Mouse (Mus musculus) lung, embryonic 14.5 days (tissue): ENCODE results near the gene Zfp277. TPM values are rescaled to one million over a fixed set of nuclear protein-coding genes. Genes with fewer than 3 reads are reported as not detected.

ENCODE experiments used
- ATAC-seq: fragments of 200-750 bp; cut with Nextera tagmentation; 2 replicates; pipeline ENCODE4 v1.8.0; 2017; ENCODE audit warnings: mild to moderate bottlenecking, moderate TSS enrichment, moderate library complexity; ENCODE audit not compliant: insufficient read depth
- DNase-seq: peaks from one replicate; pipeline ENCODE4 v3.0.0-alpha.2; 2015
- H3K27ac ChIP-seq: fragments of 300-500 bp; sonication (generic); 2 replicates; pipeline ENCODE4 v1.5.1; 2014; ENCODE audit warnings: low read depth, mild to moderate bottlenecking, moderate library complexity
- H3K27me3 ChIP-seq: fragments of 300-500 bp; sonication (generic); 2 replicates; pipeline ENCODE4 v1.6.1; 2014; ENCODE audit warnings: low read length, control low read depth; ENCODE audit not compliant: insufficient read depth
- H3K36me3 ChIP-seq: fragments of 300-500 bp; sonication (generic); 2 replicates; pipeline ENCODE4 v1.6.1; 2014; ENCODE audit warnings: control low read depth; ENCODE audit not compliant: insufficient read depth
- H3K4me1 ChIP-seq: fragments of 300-500 bp; sonication (generic); 2 replicates; pipeline ENCODE4 v1.6.1; 2014; ENCODE audit warnings: antibody characterized with exemption, control low read depth; ENCODE audit not compliant: insufficient read depth
- H3K4me2 ChIP-seq: fragments of 300-500 bp; sonication (generic); 2 replicates; pipeline ENCODE4 v1.6.1; 2014; ENCODE audit warnings: mild to moderate bottlenecking
- H3K4me3 ChIP-seq: fragments of 300-500 bp; sonication (generic); 2 replicates; pipeline ENCODE4 v1.5.1; 2014; ENCODE audit warnings: low read depth, low read length
- H3K9ac ChIP-seq: fragments of 300-500 bp; sonication (generic); 2 replicates; pipeline ENCODE4 v1.6.1; 2014
- H3K9me3 ChIP-seq: fragments of 300-500 bp; sonication (generic); 2 replicates; pipeline ENCODE4 v1.6.1; 2016; ENCODE audit warnings: low read depth, low read length, control low read depth
- CTCF ChIP-seq: IDR thresholded peaks from 2 replicates; pipeline ENCODE4 v1.5.1; 2016; ENCODE audit warnings: antibody characterized with exemption, low read depth
- WGBS: fragments of 180-500 bp; shearing (Covaris S2); extraction: QIAGEN DNeasy Blood & Tissue Kit; methylation state at CpG from one replicate; pipeline ENCODE4 v1.1.7; 2014; 5-methylcytosine and 5-hydroxymethylcytosine counted together
- polyA plus RNA-seq: library from polyadenylated mRNA; unstranded; fragments of >200 nt; fragmentation: Nextera tagmentation; extraction: Ambion mirVana; gene quantifications from 2 replicates; pipeline ENCODE4 v1.2.1, GENCODE M21; 2014

The Zfp277 gene
- polyA plus RNA-seq, result 45.5 and 46.7 TPM in 2 replicates

DNA sequence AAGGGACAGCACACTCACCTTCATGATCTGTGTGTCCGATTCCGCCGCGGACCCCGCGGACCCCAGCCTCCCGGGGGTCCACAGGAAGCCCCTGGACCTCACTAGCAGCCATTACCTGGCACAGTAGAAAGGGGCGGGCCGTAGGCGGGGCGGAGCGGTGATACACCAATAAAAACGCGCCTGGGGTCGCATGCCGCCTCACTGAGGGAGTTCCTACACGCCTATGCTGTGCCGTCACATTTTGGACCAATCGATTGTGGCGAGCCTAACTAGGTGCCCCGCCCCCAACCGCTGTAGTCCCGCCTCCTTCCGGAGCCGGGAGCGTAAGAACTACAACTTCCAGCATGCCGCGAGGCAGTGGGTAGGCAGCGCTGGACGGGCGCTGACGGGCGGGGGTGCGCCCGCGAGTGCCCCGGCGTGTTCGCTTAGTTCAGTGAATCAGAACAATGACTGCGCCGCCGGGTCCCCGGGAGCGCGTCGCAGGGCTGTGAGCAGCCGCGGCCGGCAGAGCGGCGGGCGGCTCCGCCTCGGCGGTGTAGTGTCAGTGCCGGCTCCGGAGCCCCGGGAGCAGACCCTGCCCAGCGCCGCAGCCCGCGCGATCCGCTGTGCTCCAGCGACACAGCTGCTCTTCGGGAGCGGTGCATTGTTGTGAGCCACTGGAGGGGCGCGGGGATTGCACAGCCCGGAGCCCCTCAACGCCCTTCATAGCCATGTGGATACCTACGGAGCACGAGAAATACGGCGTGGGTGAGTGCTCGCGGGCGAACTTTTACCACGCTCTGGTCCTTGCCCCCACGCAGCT, at the start of gene Zfp277, which contains the start of gene Dock4:
TSS of gene Zfp277 (minus strand) at position 255 of the 802 bp plus-strand sequence.
TSS of gene Dock4 (plus strand) at position 305 of the 802 bp plus-strand sequence.
- under 1% methylated on average over 78 of the region's 80 CpGs for WGBS
- peak; percentile 99 for ATAC-seq
- no peak for TF ChIP-seq CTCF

DNA sequence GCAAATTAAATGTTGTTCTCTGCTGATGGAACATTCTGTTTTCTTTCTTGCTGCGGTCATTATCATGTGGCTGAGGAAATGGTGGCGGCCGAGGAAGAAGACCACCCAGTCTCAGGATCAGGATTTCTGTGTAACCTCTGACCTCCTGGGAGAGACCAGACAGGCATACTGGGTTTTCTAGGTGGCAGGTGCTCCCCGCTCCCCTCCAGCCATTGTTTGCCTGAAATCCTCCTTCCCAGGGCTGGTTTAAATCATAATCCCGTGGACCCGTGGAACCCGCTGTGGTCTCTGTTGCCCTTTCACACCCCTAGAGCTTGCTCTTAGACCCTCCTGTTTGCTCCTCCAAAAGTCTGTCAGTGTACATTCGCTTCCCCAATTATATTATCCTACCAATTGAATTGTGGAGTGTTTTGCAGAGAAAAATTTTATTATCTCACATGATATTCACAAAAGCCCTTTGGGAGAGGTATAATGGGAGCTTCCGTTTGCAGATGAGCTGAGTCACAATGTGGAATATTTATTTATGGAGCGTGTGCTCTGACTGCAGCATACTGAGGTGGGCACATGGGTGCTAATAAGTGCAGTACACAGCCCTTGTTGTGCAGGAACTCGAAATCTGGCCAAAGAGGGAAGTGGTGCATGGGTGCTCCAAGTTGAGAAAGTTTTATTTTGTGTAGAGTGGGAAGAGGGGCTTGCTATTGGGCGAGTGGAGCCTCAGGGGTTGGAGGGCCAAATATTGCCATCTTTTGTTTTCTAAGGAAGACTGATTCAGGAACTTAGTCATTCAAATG, 40.5 kb upstream of the Zfp277 start:
- DNase-seq, result no peak
- Histone ChIP-seq H3K36me3 (no peaks in the 10 kb centered on the region), H3K9me3 (no peaks in the 10 kb centered on the region), H3K4me3 (no peak overlapping the region), H3K9ac (no peak overlapping the region), H3K4me2 (no peak overlapping the region), H3K27me3 (no peaks in the 10 kb centered on the region), H3K4me1 (0 out of 2 replicates have a peak, but pooled peaks cover 9% of the 10 kb centered on the region), H3K27ac (no peak overlapping the region)
- 62% methylated on average over 12 of the region's 12 CpGs for WGBS
- no peak for TF ChIP-seq CTCF
- no peak for ATAC-seq

More for the DNA sequence above, at the start of gene Zfp277, which contains the start of gene Dock4:
- peak within 1 kb of the TSS; percentile 88 for H3K4me2 ChIP-seq
- H3K27ac ChIP-seq, result peak within 1 kb of the TSS; percentile 77; the same call in 1 of the 2 replicates
- peak within 1 kb of the TSS; percentile 83 for H3K4me3 ChIP-seq
- peak within 1 kb of the TSS; percentile 79 for H3K9ac ChIP-seq
- peaks cover 11% of the 10 kb centered on the region for H3K4me1 ChIP-seq
- no peaks in the 10 kb centered on the region for H3K27me3 ChIP-seq
- DNase-seq, result peak; percentile 100
- H3K9me3 ChIP-seq, result no peaks in the 10 kb centered on the region
- H3K36me3 ChIP-seq, result no peaks in the 10 kb centered on the region

DNA sequence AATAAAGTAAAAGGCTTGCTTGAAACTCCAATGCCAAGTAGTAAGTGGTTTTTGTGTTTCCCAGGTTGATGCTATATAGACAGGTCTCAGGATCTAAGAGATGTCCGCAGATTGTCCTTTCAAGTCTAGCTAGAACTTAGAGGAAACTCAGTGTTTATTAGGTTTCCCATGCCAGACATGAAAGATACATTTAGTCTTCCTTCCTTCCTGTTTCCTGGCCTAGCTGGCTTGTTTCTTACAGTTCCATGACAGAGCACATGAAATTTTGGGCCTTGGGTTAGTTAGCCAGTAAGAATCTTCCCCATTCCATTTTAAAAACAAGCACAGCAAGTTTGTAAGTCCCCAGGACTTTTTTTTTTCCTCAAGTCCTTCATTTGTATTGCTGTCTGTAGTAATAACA, 39.5 kb upstream of the Zfp277 start:
- no peaks in the 10 kb centered on the region for H3K36me3 ChIP-seq
- 73% methylated on average over 1 of the region's 1 CpGs for WGBS
- no peak overlapping the region for H3K27ac ChIP-seq
- TF ChIP-seq CTCF, result no peak
- H3K4me1 ChIP-seq, result 0 out of 2 replicates have a peak, but pooled peaks cover 9% of the 10 kb centered on the region
- no peak overlapping the region for H3K4me3 ChIP-seq
- DNase-seq (peak; percentile 51), ATAC-seq (no peak)
- H3K9ac ChIP-seq, result no peak overlapping the region
- H3K9me3 ChIP-seq, result no peaks in the 10 kb centered on the region
- H3K4me2 ChIP-seq, result no peak overlapping the region
- no peaks in the 10 kb centered on the region for H3K27me3 ChIP-seq

DNA sequence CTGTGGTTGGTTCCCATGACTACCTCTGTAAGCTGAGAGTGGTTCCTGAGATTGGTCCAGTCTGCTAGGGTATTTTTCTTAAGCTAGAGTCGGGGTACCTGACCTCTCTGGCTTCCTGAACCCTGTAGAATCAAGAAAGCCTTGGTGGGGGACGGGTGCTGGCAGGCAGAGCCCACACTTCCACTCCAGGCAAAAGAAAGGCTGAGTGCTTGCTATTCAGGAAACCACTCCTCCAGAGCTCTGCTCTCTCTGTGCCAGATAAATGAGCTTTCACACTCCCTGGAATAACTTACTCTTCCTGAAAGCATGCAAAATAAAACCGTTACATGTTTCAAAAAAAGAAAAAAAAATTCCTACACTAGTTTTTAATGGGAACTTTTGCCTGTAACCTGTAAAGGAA, 38.5 kb upstream of the Zfp277 start:
- no peak for TF ChIP-seq CTCF
- Histone ChIP-seq H3K27me3 (no peaks in the 10 kb centered on the region), H3K4me2 (no peak overlapping the region; the same call in 1 of the 2 replicates), H3K27ac (no peak overlapping the region), H3K4me1 (0 out of 2 replicates have a peak, but pooled peaks cover 9% of the 10 kb centered on the region), H3K36me3 (no peaks in the 10 kb centered on the region), H3K9me3 (no peaks in the 10 kb centered on the region), H3K4me3 (no peak overlapping the region), H3K9ac (no peak overlapping the region)
- 5% methylated on average over 3 of the region's 3 CpGs for WGBS
- peak; percentile 52; the same call in 1 of the 2 replicates for ATAC-seq
- peak; percentile 45 for DNase-seq

DNA sequence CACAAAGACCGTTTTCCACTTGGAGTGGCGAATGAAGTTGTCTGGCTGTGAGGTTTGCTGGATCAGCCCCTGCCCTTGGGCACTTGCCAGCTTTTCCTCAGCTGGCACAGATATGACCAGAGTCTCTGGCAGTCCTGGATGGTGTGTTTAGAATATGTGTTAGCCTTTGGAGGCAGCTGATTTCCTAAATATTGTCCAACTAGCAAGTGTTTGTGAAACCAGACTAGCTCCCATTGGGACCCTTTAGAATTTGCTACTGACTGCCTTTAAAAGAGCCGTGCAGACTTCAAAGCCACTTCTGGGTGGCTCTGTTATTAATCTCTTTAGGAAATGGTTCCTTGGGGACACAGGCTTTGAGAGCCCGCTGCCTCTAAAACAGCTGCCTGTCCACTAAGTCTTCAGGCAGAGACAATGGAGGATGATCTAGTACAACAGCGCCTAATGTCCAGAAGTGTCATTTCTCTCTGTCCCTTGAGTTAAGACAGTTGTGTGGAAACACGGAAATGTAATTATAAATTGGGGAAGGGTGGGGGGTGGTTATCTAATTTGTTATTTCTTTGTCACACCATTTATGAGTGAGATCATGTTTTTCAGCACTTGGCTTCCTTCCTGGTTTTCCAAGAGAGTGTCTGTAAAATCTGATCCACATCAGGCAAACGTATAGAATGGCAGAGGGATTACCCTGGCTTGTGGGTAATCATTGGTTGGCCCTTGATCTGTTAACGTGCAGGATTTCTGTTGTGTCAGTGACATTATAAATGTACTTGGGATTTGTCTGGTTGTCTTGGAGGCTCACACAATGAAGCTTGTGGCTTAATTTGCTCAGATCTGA, 32.1 kb upstream of the Zfp277 start:
- Histone ChIP-seq H3K4me1 (peaks cover 18% of the 10 kb centered on the region), H3K36me3 (no peaks in the 10 kb centered on the region), H3K9ac (no peak overlapping the region), H3K4me2 (0 out of 2 replicates have a peak overlapping the region, but pooled peaks have one; percentile 8), H3K9me3 (no peaks in the 10 kb centered on the region), H3K27me3 (no peaks in the 10 kb centered on the region), H3K4me3 (no peak overlapping the region), H3K27ac (peak overlapping the region; percentile 46; the same call in 1 of the 2 replicates)
- ATAC-seq, result peak; percentile 87
- TF ChIP-seq CTCF, result no peak
- WGBS, result 18% methylated on average over 8 of the region's 8 CpGs
- peak; percentile 85 for DNase-seq

DNA sequence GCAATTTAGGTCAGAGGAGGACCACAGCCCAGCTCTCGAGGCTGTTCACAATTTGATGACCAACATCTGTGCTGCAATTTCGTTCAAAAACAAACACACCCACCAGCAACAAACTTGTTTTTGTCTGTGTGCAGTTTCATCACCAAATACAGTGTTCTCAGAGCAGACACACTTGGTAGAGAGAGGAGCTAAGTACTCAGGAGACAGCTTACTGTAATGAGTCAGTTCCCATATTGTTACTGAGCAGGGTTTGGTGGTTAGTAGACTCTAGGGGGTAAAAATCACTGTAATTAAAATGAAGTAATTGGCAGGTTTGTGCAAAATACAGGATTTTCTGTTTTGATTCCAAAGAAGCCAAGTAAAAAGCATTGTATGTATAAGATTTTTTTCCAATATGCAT, 28.0 kb upstream of the Zfp277 start:
- ATAC-seq (no peak), DNase-seq (no peak)
- Histone ChIP-seq H3K9ac (no peak overlapping the region), H3K27ac (no peak overlapping the region), H3K9me3 (no peaks in the 10 kb centered on the region), H3K4me1 (peaks cover 28% of the 10 kb centered on the region), H3K4me3 (no peak overlapping the region), H3K27me3 (no peaks in the 10 kb centered on the region), H3K36me3 (no peaks in the 10 kb centered on the region), H3K4me2 (no peak overlapping the region)
- TF ChIP-seq CTCF, result no peak
- 40% methylated on average over 2 of the region's 2 CpGs for WGBS
